Mouse (Mus musculus) T-helper 17 cell (primary cell): ENCODE results near the gene Gm20388.

ENCODE experiments used
- in situ Hi-C, 2 experiments: fragments of 300-600 bp; cut with MboI, MseI; formaldehyde crosslinking; loops; 1 replicate in 1 of 2; 2 replicates in 1 of 2; pipeline ENCODE4 v1.15.1; 2025; ENCODE audit warnings: high pct_unique_total_duplicates in 2 of 2

The Gm20388 gene

DNA sequence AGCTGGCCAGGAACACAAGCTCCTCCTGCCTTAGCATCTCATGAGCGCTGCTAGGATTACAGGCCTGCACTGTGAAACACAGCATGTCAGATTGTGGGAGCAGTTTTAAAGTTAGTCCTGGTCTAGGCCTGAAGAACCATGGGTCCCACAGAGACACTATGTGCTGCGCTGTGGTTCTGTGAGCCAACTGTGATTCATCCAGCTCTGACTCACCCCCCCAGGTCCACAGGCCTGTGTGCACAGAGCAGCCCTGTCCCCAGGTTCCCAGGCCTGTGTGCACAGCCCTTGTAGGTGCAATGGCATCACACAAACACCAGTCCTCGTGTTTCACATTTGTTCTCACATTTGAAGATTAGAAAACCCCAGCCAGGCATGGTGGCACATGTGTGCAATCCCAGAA, 4420.5 kb downstream of the Gm20388 start:
- in situ Hi-C loops, result no loop called here

DNA sequence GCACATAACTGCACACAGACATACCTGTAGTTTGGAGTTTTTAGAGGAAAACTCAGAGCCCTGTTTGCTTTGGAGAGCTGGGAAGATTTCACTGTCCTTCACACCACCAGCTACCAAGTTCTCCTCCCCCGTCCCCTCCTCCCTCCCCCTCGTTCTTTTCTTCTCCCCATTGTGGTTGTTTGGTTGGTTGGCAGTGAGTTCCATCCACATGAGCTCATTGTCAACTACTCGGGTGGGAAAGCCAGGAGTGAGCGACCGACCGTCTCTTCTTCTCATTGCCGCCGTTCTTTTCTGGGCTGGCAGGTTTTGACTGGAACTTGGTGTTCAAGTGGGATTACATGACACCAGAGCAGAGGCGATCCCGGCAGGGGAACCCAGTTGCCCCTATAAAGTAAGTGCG, 4421.1 kb downstream of the Gm20388 start:
- in situ Hi-C loops, result no loop called here

DNA sequence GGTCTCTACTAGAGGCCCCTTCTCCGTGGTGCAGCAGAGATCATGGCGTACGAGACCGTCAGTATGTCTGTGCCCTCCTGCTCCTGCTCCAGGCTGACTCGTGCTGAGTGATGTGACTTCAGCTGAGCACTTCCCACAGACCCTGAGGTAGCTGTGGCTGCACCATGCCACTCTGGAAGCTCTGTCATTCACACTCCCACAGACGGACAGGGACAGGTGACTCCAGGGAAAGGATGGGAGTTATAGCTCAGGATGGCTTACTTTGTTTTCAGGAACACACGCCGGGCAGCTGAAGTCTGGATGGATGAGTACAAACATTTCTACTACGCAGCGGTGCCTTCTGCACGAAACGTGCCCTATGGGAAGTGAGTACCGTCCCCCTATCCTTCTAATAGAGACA, 4425.7 kb downstream of the Gm20388 start:
- in situ Hi-C loops, result no loop called here

GRCm38 (mm10) chr8:124339742-124340141, 4429.1 kb downstream of the Gm20388 start:
- in situ Hi-C loops, result no loop called here

DNA sequence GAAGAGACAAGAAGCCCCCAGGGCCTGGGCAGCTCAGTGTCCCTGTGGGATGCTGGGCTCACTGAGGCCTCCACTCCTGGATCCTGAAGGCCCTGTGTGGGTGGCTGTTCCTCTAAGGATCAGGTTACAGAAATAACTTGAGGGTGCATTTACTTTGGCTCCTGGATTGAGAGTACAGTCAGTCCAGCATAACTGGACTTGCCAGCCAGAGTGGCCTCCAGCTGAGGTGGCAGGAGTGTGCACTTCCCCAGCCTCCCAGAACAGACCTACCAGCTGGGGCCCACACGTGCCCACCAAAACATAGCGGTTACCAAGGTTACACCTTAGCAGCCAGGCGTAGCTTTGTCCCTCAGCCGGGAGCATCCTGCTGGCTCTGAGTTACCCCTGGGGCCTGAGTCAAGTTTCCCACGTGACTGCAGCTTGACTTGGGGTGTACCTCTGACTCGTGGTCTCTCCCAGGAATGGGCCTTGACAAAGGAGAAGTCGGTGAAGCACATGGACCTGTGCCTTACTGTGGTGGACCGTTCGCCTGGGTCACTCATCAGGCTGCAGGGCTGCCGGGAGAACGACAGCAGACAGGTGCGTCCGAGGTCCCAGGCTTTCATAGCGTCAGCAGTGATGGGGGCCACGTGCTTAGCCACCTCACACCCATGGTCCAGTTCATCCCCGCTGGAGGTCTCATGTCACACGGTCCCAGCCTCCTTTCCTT, 4429.9 kb downstream of the Gm20388 start:
- in situ Hi-C loops, result no loop called here

DNA sequence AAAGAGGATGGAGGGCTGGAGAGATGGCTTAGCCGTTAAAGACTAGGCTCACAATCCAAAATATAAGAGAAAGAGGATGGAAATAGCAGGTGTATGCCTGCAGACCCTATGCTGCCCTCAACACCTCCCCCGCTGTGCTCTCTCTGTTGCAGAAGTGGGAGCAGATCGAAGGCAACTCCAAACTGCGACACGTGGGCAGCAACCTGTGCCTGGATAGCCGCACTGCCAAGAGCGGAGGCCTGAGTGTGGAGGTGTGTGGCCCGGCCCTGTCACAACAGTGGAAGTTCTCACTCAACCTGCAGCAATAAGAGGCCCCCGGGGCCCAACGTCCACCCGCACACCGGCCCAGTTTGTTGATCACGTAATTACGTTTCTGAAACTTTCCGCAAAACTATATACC, 4432.5 kb downstream of the Gm20388 start:
- in situ Hi-C loops, result no loop called here

- in situ Hi-C loops, result no loop called here
Measured at GRCm38 (mm10) chr8:124343991-124344390, 4433.4 kb downstream of the Gm20388 start.

GRCm38 (mm10) chr8:124345098-124345497, 4434.5 kb downstream of the Gm20388 start:
- in situ Hi-C loops, result loop anchor here (5.0 kb wide), 2 partner anchors 108 to 293 kb away; no protein-coding TSS in a partner anchor

GRCm38 (mm10) chr8:124346852-124347523, 4436.3 kb downstream of the Gm20388 start:
- in situ Hi-C loops, result loop anchor here (5.0 kb wide), 2 partner anchors 110 to 295 kb away; no protein-coding TSS in a partner anchor

DNA sequence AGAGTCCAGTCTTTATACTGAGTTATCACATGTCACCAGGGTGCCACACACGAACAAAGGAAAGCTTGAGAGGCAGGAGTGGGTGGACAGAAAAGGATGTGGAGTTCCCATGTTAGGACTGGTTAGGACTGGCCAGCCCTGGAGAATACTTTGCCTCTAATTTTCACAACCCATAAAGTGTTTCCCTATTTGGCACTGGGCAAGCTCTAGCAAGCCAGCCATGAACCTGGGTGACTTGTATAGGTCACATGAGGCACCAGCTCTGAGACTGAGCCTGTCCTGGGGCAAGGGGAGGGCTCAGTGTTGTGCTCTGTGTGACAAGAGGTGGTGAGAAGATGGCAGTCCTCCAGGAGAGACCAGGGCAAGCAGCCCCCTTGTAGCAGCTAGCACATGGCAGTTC, 4437.4 kb downstream of the Gm20388 start:
- in situ Hi-C loops, result loop anchor here (5.0 kb wide), 2 partner anchors 111 to 296 kb away; no protein-coding TSS in a partner anchor

- in situ Hi-C loops, result loop anchor here (5.0 kb wide), 2 partner anchors 112 to 297 kb away; no protein-coding TSS in a partner anchor
Measured at GRCm38 (mm10) chr8:124349663-124350062, 4439.0 kb downstream of the Gm20388 start.

DNA sequence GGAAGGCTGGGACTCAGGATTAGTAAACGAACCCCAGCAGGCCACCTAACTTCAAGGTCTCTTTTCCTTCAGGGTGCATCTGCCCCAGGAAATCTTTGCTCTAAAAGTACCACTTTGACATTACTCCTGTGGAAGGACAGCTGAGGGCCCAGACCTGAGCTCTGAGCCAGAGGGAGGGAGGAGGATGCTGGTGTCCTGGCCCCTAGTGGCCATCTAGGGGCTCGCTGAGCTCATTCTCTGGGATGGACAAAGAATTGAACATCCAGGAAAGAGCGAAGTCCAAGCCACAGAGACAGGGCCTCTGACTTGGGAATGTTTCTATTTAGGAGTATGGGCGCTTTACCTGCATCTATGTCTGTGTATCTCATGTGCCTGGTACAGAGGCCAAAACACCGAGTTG, 4441.0 kb downstream of the Gm20388 start:
- in situ Hi-C loops, result no loop called here

DNA sequence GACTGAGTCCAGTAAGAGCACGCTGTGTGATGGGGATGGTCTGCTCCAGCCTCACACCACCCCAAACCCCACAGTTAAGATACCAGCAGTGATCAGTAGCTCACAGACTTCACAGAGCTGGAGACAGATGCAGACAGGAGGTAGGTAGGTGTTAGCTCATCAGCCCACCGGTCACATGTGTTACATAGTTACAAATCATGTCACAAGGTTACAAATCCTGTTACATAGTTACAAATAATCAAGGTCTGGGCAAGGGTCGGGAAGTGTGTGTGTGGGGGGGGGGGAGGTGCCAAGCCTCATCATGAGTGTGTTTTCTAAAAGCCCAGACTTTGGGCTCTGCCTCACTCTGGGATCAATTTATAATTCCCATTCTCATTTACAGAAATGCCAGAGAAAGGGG, 4450.3 kb downstream of the Gm20388 start:
- in situ Hi-C loops, result no loop called here

DNA sequence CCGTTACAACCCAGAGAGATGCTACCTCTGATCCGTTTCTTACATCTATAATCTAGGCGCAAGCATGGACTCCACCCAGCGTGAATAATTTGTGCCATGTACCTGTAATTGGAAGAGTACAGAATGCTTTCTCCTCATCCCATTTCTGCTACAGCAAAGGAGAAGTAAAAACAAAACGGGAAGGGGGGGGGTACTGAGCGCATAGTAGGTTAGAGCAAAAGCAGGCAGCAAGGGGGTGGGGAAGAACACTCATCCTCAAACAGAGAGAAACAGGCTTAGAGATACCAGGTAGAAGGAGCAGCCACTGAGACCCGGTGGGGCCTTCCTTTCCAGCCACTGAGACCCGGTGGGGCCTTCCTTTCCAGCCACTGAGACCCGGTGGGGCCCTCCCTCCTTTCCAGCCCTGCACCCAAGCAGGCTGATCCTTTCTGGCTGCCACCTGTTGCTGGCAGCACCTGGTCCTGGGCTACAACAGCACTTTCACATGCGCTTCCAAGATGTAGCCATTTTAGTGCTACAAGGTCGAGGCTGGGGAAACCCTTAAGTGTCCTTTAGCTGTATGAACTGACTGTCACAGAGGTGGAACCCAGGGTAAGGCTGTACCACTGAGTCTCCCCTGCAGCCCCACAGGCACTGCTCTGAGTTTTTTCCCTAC, 4451.3 kb downstream of the Gm20388 start:
- in situ Hi-C loops, result no loop called here

DNA sequence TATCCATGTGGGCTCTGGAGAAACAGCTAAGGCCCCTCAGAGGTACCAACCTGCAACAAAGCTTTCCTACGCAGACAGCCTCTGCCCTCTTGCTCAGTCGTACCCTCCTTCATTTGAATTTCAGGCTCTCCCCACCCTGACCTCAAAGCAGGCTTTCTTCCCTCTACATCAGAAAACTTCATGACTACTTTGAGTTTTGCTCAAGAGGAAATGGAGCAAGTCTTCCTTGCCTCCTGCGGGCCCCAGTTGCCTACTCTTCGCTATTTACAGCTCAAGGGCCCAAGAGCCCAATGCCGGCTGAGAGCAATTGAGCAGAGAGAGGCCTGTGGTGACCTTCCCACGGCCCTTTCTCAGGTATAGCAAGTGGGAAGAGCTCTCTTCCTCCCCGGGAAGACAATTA, 4451.9 kb downstream of the Gm20388 start:
- in situ Hi-C loops, result no loop called here

DNA sequence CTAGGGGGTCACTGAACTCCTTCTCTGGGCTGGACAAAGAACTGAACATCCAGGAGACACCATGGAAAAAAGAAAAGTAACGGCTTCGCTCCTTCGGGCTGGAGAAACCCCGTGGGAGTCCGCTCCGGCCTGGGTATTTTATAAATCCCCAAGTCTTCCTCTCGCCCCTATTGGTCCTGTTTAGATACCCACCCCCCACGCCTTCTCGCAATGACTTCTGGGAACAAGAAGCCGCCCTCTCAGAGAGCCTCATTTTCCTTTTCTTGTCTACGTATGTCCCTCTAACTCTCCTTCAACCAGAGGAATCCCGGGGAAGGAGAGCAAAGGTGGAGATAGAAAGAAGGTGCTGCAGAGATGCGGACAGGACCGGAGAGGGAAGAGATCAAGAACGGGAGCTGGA, 4452.7 kb downstream of the Gm20388 start:
- in situ Hi-C loops, result no loop called here

DNA sequence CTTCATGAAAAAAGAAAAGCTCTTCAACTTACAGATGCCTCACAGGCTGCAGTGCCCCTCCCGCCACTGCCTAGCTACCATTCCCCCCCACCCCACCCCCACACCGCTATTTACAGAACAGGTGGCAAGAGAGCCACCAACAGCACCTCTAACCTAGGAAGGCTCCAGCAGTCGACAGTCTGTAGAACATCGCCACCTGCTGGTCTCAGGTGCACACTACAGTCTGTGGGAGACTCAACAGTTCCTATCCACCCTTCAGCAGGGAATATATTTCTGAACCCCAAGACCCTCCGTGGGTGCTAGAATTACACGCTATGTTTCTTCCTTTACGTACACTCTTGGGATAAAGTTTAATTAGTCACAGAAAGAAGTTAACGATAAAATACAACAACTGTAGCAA, 4457.6 kb downstream of the Gm20388 start:
- in situ Hi-C loops, result no loop called here

DNA sequence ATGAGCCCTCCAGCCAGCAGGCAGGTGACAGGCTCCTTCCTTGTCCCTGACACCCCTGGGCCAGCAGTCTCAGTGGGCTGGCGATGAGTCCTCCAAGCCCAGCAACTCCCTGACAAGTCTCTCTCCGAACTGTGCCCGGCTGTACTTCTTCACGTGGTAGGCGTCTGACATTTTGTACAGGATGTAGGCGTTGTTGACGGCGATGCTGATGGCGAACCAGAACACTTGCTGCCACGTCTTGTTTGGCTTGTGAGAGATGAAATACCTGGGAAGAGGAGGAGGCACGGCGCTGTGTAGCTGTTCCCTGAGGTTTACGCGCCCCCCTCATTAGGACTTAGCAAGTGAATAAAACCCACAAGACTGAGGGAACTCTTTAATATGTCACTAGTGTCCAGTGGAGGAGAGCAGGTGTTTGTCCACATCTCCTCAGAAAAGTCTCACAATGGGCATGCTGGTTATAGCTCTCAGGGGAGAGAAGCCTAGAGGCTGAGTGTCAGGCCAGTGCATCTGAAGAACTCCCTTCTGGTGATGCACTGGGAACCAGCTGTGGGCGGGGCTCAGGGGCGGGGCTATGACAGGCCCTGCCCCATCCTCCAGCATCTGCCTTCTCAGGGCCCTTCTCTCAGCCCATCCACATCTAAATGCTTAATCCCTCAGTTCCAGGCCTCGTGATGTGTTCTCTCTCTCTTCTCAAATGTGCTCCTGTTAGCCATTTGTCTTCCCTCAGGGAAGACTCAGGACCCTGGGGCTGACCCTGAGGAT, 4460.0 kb downstream of the Gm20388 start:
- in situ Hi-C loops, result no loop called here

DNA sequence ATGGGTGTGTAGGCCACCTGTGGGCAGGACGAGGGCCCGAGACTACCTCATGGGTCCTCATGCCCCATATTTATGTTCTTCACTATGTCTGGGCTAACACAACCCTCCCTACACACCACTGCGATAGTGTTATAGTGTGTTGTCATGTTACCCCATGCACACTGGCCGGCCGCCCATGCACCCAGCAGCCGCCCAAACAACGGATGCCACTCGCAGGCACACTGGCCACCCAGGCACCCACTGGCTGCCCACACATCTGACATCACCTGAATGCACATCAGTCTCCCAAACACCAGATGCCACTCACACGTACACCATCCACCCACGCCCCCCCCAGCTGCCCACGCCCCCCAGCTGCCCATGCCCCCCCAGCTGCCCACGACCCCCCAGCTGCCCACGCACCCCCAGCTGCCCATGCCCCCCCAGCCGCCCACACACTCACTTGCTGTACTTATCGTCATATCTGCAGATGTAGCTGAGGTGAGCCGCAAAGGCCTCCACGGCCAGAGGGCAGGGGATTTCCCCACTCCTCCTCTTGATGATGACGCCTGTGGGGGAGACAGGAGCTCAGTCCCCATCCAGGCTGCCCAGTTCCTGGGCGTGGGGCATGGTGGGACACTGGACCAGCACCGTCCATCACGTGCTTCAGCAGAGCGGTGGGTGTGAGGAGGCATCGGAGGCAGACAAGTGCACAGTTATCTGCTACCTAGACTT, 4460.9 kb downstream of the Gm20388 start:
- in situ Hi-C loops, result no loop called here

DNA sequence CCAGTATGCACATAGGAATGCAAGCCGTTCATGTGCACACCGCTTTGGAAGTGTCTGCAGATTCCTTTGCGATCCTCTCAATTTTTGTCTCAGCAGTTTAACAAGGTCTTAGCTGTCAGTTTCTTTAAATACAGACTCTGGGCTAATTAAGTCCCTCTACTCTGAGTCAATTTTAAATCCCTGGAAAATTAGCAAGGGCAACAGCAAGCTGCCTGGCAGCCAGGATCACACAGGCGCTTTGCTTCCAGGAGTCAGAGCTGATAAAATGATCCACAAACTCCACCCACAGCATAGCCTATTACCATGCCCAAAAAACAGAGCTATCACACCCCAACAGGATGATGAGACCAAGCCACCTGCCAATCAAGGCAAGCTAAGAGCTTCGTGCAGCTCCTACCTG, 4463.1 kb downstream of the Gm20388 start:
- in situ Hi-C loops, result no loop called here

DNA sequence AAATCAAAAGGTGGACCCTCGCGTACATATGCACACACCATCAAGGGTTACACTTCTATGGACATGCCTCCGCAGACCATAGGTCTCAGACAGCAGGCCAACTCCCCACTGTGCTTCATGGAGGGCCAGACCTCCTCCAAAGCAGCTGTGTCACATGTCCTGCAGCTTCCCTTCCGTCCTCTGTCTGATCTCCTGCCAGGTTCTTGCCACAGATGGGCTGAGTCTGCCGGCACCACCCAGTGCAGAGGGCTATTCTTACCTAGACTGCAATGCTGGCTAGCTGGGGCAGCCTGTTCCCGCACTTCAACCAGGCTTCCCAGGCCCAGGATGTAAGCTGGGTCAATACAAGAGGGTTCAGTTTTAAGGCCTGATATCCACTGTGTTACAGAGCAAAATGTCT, 4464.5 kb downstream of the Gm20388 start:
- in situ Hi-C loops, result no loop called here
